Mouse (Mus musculus): ENCODE measurements at regions not wholly inside any gene's neighbourhood (a gene's known extent, or its start where the extent isn't known, plus 50 kb on each side); places are given as distances from the start of the nearest gene placed in this dataset.

- Histone ChIP-seq H3K27ac (replicated peaks; ENCODE audit: low read depth, low read length) (no peak overlapping the region), H3K27me3 (ENCODE audit: control insufficient read depth, insufficient read depth, low read length) (no peaks in the 10 kb centered on the region), H3K36me3 (ENCODE audit: control insufficient read depth, insufficient read depth, low read length) (no peaks in the 10 kb centered on the region), H3K4me2 (ENCODE audit: low read length) (no peak overlapping the region), H3K4me3 (replicated peaks; ENCODE audit: low read depth, low read length) (no peak overlapping the region), H3K9ac (replicated peaks; ENCODE audit: low read length) (no peak overlapping the region), H3K9me3 (ENCODE audit: control insufficient read depth, low read length) (no peaks in the 10 kb centered on the region), H3K4me1 (ENCODE audit: control insufficient read depth, insufficient read depth, low read length) (no peaks in the 10 kb centered on the region)
- DNase-seq: no peak
- ATAC-seq (ENCODE audit: low FRiP score, low TSS enrichment): no peak
- WGBS: 85% methylated on average over 3 of the region's 3 CpGs
Measured at GRCm38 (mm10) chr2:102250101-102250500, 63.9 kb upstream of the Ldlrad3 start.

- 57% methylated on average over 2 of the region's 2 CpGs for WGBS
- no peaks in the 10 kb centered on the region for H3K9me3 ChIP-seq (ENCODE audit: control insufficient read depth, low read length)
- no peak overlapping the region for H3K4me2 ChIP-seq (ENCODE audit: low read length)
- DNase-seq (no peak), ATAC-seq (ENCODE audit: low FRiP score, low TSS enrichment) (no peak)
- no peak overlapping the region for H3K4me3 ChIP-seq (replicated peaks; ENCODE audit: low read depth, low read length)
- no peaks in the 10 kb centered on the region for H3K36me3 ChIP-seq (ENCODE audit: control insufficient read depth, insufficient read depth, low read length)
- H3K9ac ChIP-seq (replicated peaks; ENCODE audit: low read length): no peak overlapping the region
- H3K27ac ChIP-seq (replicated peaks; ENCODE audit: low read depth, low read length): no peak overlapping the region
- no peaks in the 10 kb centered on the region for H3K27me3 ChIP-seq (ENCODE audit: control insufficient read depth, insufficient read depth, low read length)
- 0 out of 2 replicates have a peak, but pooled peaks cover 4% of the 10 kb centered on the region for H3K4me1 ChIP-seq (ENCODE audit: control insufficient read depth, insufficient read depth, low read length)
Measured at GRCm38 (mm10) chr2:102246484-102246883, 60.3 kb upstream of the Ldlrad3 start.

GRCm38 (mm10) chr2:102244491-102244890 is 58.3 kb upstream of the Ldlrad3 start:
- ATAC-seq (ENCODE audit: low FRiP score, low TSS enrichment): no peak
- no peaks in the 10 kb centered on the region for H3K9me3 ChIP-seq (ENCODE audit: control insufficient read depth, low read length)
- no peak overlapping the region for H3K9ac ChIP-seq (replicated peaks; ENCODE audit: low read length)
- H3K4me2 ChIP-seq (ENCODE audit: low read length): no peak overlapping the region
- H3K36me3 ChIP-seq (ENCODE audit: control insufficient read depth, insufficient read depth, low read length): no peaks in the 10 kb centered on the region
- H3K27me3 ChIP-seq (ENCODE audit: control insufficient read depth, insufficient read depth, low read length): no peaks in the 10 kb centered on the region
- no peak for DNase-seq
- H3K4me1 ChIP-seq (ENCODE audit: control insufficient read depth, insufficient read depth, low read length): 0 out of 2 replicates have a peak, but pooled peaks cover 4% of the 10 kb centered on the region
- 38% methylated on average over 2 of the region's 2 CpGs for WGBS
- H3K4me3 ChIP-seq (replicated peaks; ENCODE audit: low read depth, low read length): no peak overlapping the region
- H3K27ac ChIP-seq (replicated peaks; ENCODE audit: low read depth, low read length): no peak overlapping the region

- WGBS: 73% methylated on average over 7 of the region's 7 CpGs
- no peaks in the 10 kb centered on the region for H3K27me3 ChIP-seq (ENCODE audit: control insufficient read depth, insufficient read depth, low read length)
- 0 out of 2 replicates have a peak, but pooled peaks cover 4% of the 10 kb centered on the region for H3K4me1 ChIP-seq (ENCODE audit: control insufficient read depth, insufficient read depth, low read length)
- no peak overlapping the region for H3K9ac ChIP-seq (replicated peaks; ENCODE audit: low read length)
- DNase-seq (no peak), ATAC-seq (ENCODE audit: low FRiP score, low TSS enrichment) (no peak)
- no peak overlapping the region for H3K4me3 ChIP-seq (replicated peaks; ENCODE audit: low read depth, low read length)
- H3K27ac ChIP-seq (replicated peaks; ENCODE audit: low read depth, low read length): no peak overlapping the region
- no peak overlapping the region for H3K4me2 ChIP-seq (ENCODE audit: low read length)
- no peaks in the 10 kb centered on the region for H3K36me3 ChIP-seq (ENCODE audit: control insufficient read depth, insufficient read depth, low read length)
- no peaks in the 10 kb centered on the region for H3K9me3 ChIP-seq (ENCODE audit: control insufficient read depth, low read length)
Measured at GRCm38 (mm10) chr2:102241626-102242025, 55.4 kb upstream of the Ldlrad3 start.

- ATAC-seq (ENCODE audit: low FRiP score, low TSS enrichment) (no peak), DNase-seq (peak; percentile 22)
- 73% methylated on average over 6 of the region's 6 CpGs for WGBS
- no peak overlapping the region for H3K9ac ChIP-seq (replicated peaks; ENCODE audit: low read length)
- H3K9me3 ChIP-seq (ENCODE audit: control insufficient read depth, low read length): no peaks in the 10 kb centered on the region
- H3K4me3 ChIP-seq (replicated peaks; ENCODE audit: low read depth, low read length): no peak overlapping the region
- 0 out of 2 replicates have a peak, but pooled peaks cover 3% of the 10 kb centered on the region for H3K4me1 ChIP-seq (ENCODE audit: control insufficient read depth, insufficient read depth, low read length)
- no peak overlapping the region for H3K27ac ChIP-seq (replicated peaks; ENCODE audit: low read depth, low read length)
- H3K36me3 ChIP-seq (ENCODE audit: control insufficient read depth, insufficient read depth, low read length): no peaks in the 10 kb centered on the region
- no peaks in the 10 kb centered on the region for H3K27me3 ChIP-seq (ENCODE audit: control insufficient read depth, insufficient read depth, low read length)
- H3K4me2 ChIP-seq (ENCODE audit: low read length): no peak overlapping the region
Measured at GRCm38 (mm10) chr2:102239712-102240505, 53.7 kb upstream of the Ldlrad3 start.

Measured in midbrain, embryonic 14.5 days (tissue).